Mouse (Mus musculus): ENCODE data around the gene Rnf217.

- TF ChIP-seq CTCF (IDR thresholded peaks at IDR 0.05; ENCODE audit: control insufficient read depth, insufficient read depth, low read length) (no peak), POLR2A (IDR thresholded peaks at IDR 0.05; ENCODE audit: borderline replicate concordance, control insufficient read depth, low read depth, low read length) (no peak)
These were observed 16.1 kb downstream of the Rnf217 start for GRCm38 (mm10) chr10:31592741-31593524.
